Mouse (Mus musculus) small intestine, adult 2 months (tissue): Measurements from ENCODE around the gene Pla2g1b. TPM values are rescaled to one million over a fixed set of nuclear protein-coding genes. Genes with fewer than 3 reads are reported as not detected.
"Not testable (repeated sequence)": the region's sequence is repeated elsewhere in the genome, so short reads cannot be mapped to it uniquely, and the experiment has no call there.

Experiments used
- H3K27ac ChIP-seq: fragments of 200-500 bp; 2 replicates; pipeline ENCODE4 v1.5.1; 2012; ENCODE audit warnings: low read depth, low read length, control low read depth, inconsistent platforms; ENCODE audit not compliant: insufficient read depth
- H3K27me3 ChIP-seq: fragments of 200-500 bp; 2 replicates; pipeline ENCODE4 v1.6.1; 2012; ENCODE audit warnings: mild to moderate bottlenecking, moderate library complexity, low read length, inconsistent platforms; ENCODE audit not compliant: control insufficient read depth, insufficient read depth
- H3K36me3 ChIP-seq: fragments of 200-500 bp; 2 replicates; pipeline ENCODE4 v1.6.1; 2012; ENCODE audit warnings: mild to moderate bottlenecking, low read length, control low read depth, inconsistent platforms; ENCODE audit not compliant: control insufficient read depth, insufficient read depth
- H3K4me1 ChIP-seq: fragments of 200-500 bp; 2 replicates; pipeline ENCODE4 v1.6.1; 2012; ENCODE audit warnings: low read length, inconsistent platforms, mixed read lengths; ENCODE audit not compliant: control insufficient read depth, insufficient read depth, insufficient read length
- H3K4me3 ChIP-seq: fragments of 200-500 bp; 2 replicates; pipeline ENCODE4 v1.5.1; 2012; ENCODE audit warnings: low read depth, mild to moderate bottlenecking, control low read depth, inconsistent platforms, low read length, moderate library complexity
- CTCF ChIP-seq: fragments of 200-500 bp; IDR thresholded peaks from 2 replicates; pipeline ENCODE4 v1.5.1; 2012; ENCODE audit warnings: low read depth, mild to moderate bottlenecking, control low read depth, inconsistent platforms, low read length, moderate library complexity, mixed read lengths; ENCODE audit not compliant: insufficient replicate concordance, insufficient read length; ENCODE audit errors: extremely low read depth
- POLR2A ChIP-seq: fragments of 200-500 bp; IDR thresholded peaks from 2 replicates; pipeline ENCODE4 v1.6.1; 2012; ENCODE audit warnings: low read depth, mild to moderate bottlenecking, control low read depth, inconsistent platforms, low read length, moderate library complexity
- WGBS: fragments of 180-500 bp; shearing (Covaris S2); methylation state at CpG from one replicate; pipeline ENCODE4 v1.1.7; 2018; 5-methylcytosine and 5-hydroxymethylcytosine counted together
- polyA plus RNA-seq: library from polyadenylated mRNA; depleted of rRNA; stranded (reverse); fragments of >200 nt; gene quantifications from 2 replicates; pipeline ENCODE4 v1.2.3, GENCODE M21; 2012

The Pla2g1b gene
- polyA plus RNA-seq, 1 experiment: 5.2 TPM

DNA sequence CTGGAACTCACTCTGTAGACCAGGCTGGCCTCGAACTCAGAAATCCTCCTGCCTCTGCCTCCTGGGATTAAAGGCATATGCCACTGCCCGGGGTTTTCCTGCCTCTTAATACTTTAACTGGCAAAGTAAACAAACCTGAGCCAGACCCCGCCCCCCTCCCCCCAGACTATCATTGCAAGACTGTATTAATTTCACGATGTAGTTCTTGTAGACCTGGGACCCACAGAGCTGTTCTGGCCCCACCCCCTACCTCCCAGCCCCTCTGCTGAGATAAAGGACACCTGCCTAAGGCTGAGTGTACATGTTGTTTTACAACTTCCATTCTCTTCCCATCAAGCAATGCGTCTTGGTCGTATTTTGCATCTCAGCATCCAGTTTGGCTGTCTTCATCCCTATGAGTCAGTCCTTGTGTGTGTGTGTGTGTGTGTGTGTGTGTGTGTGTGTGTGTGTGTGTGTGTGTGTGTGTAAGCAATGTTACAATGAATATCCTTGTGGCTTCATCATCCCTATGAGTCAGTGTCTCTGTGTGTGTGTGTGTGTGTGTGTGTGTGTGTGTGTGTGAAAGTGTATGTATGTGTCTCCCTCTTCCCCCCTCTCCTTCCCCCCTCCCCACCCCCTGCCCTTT lies 26.8 kb downstream of the Pla2g1b start:
- H3K36me3 ChIP-seq: no peaks in the 10 kb centered on the region
- H3K27ac ChIP-seq: no peak overlapping the region
- H3K27me3 ChIP-seq: no peaks in the 10 kb centered on the region
- H3K4me3 ChIP-seq: no peak overlapping the region
- WGBS: 28% methylated on average over 6 of the region's 6 CpGs
- TF ChIP-seq CTCF (no peak), POLR2A (no peak)
- H3K4me1 ChIP-seq: peaks cover 7% of the 10 kb centered on the region; the same call in 1 of the 2 replicates

DNA sequence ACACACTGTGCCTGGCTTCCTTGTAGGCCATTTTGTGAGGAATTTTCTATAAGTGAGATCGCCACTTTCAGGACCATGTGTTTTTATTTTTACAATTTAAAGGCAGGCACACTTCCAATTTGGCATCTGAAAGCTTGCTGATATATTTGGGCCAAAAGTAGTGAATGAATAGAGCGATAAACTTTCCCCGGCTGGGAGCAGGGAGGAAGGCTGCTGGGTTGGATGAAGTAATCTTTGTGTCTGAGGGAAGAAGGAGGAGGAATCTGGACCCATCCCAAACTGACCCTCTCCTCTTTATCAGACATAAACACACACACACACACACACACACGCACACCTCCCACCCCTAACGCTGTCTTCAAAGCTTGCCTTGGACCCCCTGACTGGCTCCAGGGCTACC lies 27.4 kb downstream of the Pla2g1b start:
- Histone ChIP-seq H3K27me3 (no peaks in the 10 kb centered on the region), H3K4me3 (no peak overlapping the region), H3K36me3 (no peaks in the 10 kb centered on the region), H3K27ac (peak overlapping the region; percentile 31; the same call in 1 of the 2 replicates), H3K4me1 (peaks cover 7% of the 10 kb centered on the region; the same call in 1 of the 2 replicates)
- TF ChIP-seq POLR2A (no peak), CTCF (no peak)
- 74% methylated on average over 5 of the region's 5 CpGs for WGBS

DNA sequence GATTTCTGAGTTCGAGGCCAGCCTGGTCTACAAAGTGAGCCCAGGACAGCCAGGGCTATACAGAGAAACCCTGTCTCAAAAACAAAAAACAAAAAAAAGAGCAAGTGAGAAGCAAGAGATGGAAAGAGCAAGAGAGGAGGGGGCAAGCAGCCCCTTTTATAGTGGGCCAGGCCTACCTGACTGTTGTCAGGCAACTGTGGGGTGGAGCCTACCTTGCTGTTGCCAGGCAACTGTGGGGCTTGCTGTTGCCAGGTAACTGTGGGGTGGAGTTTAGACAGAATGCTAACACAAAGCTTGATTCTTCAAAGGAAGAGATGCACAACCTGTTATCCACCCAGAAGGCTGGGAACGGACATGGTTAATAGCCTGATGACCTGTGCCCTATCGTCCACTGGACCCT lies 29.6 kb downstream of the Pla2g1b start:
- H3K36me3 ChIP-seq, H3K27ac ChIP-seq, H3K4me3 ChIP-seq, H3K4me1 ChIP-seq, H3K27me3 ChIP-seq: not testable (repeated sequence)
- WGBS: 86% methylated on average over 3 of the region's 3 CpGs

DNA sequence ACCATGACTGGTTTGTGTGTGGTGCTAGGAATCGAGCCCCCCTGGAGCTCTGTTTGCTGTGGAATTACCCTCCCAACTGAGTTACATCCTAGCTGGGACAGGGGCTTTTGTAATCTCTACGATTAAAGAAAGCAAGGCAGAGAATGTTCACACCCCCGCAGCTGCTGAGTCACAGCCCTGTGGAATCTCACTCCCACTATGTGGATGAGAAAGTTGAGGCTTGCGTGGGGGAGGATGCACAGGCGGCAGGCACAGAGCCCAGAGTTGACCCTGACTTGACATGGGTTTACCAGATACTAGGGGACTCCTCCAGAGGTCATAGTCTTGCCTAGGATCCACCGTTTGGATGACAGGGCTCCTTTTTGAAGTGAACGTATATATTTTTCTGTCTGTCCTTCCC lies 31.0 kb downstream of the Pla2g1b start:
- no peak for TF ChIP-seq CTCF
- TF ChIP-seq POLR2A: no peak
- Histone ChIP-seq H3K27me3 (no peaks in the 10 kb centered on the region), H3K4me3 (no peak overlapping the region), H3K27ac (no peak overlapping the region), H3K36me3 (no peaks in the 10 kb centered on the region), H3K4me1 (peaks cover 2% of the 10 kb centered on the region; the same call in 1 of the 2 replicates)
- 70% methylated on average over 7 of the region's 7 CpGs for WGBS

DNA sequence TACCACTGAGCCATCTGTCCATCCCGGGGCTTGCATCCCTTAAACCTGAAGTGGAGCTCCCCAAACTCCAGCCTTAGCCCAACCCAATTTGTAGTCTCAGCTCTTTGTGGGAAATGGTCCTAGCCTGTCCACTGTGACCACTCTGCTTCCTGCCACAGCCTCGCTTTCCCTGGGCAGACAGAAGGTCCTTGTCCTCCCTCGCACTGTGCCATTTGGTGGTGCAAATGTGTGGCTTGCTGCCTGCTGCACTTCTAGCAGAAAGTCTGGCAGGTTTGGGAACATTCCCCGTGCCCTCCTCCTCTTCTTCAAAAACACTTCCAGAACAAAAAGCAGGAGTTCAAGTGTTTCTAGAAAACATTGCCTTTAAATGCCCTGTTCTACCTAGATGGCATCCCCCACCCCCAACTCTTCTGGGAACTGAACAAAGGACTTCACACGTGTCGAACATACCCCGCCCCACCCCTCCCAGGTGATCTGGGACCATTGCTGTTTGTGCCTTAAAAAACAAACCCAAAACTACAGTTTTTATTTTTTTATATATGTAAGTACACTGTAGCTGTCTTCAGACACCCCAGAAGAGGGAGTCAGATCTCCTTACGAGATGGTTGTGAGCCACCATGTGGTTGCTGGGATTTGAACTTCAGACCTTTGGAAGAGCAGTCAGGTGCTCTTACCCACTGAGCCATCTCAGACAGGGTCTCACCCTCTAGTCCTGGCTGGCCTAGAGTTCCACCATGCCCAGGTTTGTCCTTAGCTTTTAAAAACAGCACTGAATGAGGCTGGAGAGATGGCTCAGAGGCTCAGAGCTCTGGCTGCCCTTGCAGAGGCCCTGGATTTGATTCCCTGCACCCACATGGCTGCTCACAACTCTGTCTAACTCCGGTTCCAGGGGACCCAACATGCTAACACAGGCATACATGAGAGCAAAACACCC lies 32.5 kb downstream of the Pla2g1b start:
- no peak for TF ChIP-seq POLR2A

DNA sequence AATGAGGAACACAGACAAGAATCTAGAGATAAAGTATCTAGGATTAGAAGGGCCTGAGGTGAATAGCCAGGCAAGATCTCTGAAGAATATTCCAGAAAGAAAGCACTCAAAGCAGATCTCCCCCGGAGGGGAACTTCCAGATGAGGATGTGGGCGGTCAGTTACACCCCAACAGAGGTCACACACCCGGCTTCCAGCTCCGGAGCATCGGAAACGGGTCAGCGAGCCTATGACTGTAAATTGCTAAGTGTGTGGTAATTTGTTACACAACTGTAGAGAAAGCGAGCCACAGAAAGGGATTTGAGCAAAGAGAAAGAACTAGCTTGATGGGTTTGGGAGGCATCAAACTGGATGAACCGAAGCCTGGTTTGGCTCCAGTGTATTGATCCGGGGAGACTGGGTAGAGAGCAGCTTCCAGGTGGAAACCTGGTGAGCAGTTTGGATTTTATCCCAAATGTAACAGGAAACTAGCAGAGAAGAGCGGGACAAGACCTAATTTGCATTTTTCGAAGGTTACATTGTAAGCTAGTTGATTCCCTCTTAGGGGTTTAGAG lies 34.4 kb downstream of the Pla2g1b start:
- H3K27me3 ChIP-seq: no peaks in the 10 kb centered on the region
- no peaks in the 10 kb centered on the region for H3K36me3 ChIP-seq
- no peak for TF ChIP-seq CTCF
- no peak for TF ChIP-seq POLR2A
- H3K27ac ChIP-seq: peak overlapping the region; percentile 39
- no peaks in the 10 kb centered on the region for H3K4me1 ChIP-seq
- WGBS: 68% methylated on average over 12 of the region's 12 CpGs
- H3K4me3 ChIP-seq: no peak overlapping the region

More for the DNA sequence above, 32.5 kb downstream of the Pla2g1b start:
- WGBS: 64% methylated on average over 9 of the region's 9 CpGs
- H3K27me3 ChIP-seq: no peaks in the 10 kb centered on the region
- no peak overlapping the region for H3K27ac ChIP-seq
- H3K4me3 ChIP-seq: no peak overlapping the region
- no peaks in the 10 kb centered on the region for H3K36me3 ChIP-seq
- H3K4me1 ChIP-seq: no peaks in the 10 kb centered on the region

DNA sequence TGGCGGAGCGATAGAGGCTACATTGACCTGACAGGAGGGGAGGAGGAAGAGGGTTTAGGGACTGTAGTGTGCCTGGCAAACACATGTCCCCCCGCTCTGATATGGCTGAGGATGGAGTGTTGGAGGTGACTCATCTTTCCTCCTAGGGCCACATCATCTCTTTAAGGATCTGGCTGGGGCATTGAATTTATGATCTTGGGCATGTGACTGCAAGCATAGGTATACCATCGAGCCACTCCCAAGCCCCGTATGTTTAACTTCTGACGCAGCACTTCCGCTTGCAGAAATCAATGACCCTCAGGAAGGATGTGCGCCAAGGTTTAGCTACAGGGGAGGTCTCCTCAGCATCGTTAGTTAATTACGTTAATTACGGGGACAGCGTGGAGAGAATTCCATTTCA lies 37.0 kb downstream of the Pla2g1b start:
- Histone ChIP-seq H3K36me3 (no peaks in the 10 kb centered on the region), H3K27ac (no peak overlapping the region), H3K27me3 (no peaks in the 10 kb centered on the region), H3K4me1 (peaks cover 5% of the 10 kb centered on the region; the same call in 1 of the 2 replicates), H3K4me3 (no peak overlapping the region)
- TF ChIP-seq CTCF (no peak), POLR2A (no peak)
- WGBS: 30% methylated on average over 12 of the region's 12 CpGs

DNA sequence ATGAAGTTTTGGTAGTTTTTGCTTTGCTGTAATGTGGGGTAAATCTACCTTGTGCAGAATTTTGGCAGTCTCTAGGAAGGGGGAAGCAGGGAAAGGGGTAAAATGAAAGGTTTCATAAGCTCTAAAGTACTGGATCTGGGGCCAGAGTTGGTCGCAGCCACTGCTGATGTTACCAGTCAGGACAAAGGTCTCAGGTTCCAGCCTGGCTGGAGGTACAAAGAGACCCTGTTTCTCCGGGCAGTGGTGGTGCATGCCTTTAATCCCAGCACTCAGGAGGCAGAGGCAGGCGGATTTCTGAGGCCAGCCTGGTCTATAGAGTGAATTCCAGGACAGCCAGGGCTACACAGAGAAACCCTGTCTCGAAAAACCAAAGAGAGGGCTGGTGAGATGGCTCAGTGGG lies 39.6 kb downstream of the Pla2g1b start:
- H3K4me1 ChIP-seq, H3K27ac ChIP-seq, H3K4me3 ChIP-seq, H3K27me3 ChIP-seq, H3K36me3 ChIP-seq: not testable (repeated sequence)
- WGBS: 65% methylated on average over 4 of the region's 4 CpGs
